Mouse (Mus musculus) thymus, postnatal 14 days (tissue): ENCODE results near the gene Gabrr3.

Source experiments
- DNase-seq: peaks from one replicate; pipeline ENCODE4 v3.0.0; 2021

The Gabrr3 gene

DNA sequence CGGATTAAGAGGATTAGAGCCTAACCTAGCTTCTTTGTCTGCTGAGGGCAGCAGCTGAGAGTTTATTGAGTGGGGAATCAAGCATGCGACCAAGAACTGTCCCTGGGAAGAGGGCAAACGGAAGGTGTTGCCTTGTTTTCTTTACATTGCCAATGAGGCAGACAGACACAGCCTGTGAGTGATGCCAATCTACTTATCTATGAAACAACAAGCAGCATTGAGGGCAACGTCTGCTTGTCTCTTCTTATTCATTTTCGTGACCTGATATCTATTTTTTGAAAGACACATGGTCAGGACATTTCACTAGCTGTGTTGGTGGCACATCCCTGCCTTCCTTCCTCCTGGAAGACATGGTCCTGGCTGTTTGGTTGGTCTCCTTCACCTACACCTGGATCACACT lies at the start of gene Gabrr3:
Gene Gabrr3, plus strand, starts transcription at position 301 of the 400 bp plus-strand sequence.
- DNase-seq = no peak

- no peak for DNase-seq
Observed at GRCm38 (mm10) chr16:59363893-59364292, 43.2 kb upstream of the Gabrr3 start, which contains the start of gene Olfr209. TSS of gene Olfr209 (minus strand) at chr16:59363993.

DNA sequence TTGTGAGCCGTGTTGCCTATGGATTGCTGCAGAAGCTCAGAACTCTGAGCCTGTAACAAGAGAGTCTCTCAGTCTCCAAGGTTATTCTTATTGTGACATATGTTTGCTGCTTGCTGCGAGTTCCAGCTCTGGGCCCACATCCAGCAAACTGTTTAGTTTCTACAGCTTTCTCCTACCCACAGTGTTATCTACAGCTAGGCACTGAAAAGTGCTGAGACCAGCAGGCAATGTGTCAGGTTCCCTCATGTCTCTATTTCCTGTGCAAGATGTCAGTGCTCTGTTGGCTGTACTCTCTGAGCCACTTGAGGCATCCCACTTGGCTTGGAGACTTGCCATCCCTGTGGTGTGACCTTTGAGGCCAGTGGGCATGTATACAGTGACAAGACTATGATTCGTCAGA lies 13.8 kb upstream of the Gabrr3 start:
- DNase-seq = no peak

- DNase-seq = no peak
Observed at GRCm38 (mm10) chr16:59401102-59401501, 6.0 kb upstream of the Gabrr3 start.

GRCm38 (mm10) chr16:59401985-59402384 lies 5.1 kb upstream of the Gabrr3 start:
- DNase-seq = no peak

DNA sequence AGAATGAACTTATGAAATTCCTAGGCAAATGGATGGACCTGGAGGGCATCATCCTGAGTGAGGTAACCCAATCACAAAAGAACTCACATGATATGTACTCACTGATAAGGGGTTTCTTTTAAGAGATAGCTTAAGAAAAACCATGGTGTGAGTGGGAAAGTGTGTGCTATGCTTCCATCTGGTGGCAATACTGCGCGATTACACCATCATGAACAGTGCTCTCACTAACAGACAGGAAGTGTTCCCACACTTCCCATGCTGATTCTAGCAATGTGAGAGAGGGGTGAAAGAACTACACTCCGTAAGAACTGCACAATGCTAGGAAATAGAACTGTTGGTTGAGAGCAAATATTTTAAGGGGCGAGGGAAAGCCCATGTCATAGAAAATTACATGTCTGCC lies 3.4 kb upstream of the Gabrr3 start:
- peak; percentile 4 for DNase-seq

DNA sequence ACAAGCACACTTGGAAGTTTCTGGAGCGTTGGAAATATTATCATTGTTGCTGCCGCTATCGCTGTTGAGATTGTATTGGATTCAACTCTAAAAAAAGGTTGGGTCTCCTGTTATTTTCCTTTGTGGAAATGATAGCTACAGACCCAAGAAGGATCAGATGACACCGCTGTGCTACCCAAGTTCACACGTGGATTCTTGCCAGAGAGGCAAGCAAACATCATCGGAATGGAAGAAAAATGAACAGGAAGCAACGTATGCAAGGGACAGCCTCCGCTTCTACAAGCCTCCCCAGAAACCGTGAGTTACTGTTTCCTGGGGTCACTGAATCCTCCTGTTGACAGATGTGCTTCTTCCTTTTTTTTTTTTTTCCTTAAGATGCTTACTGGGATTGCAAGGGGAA lies 2.3 kb upstream of the Gabrr3 start:
- no peak for DNase-seq

- no peak for DNase-seq
Observed at GRCm38 (mm10) chr16:59409341-59409748, 2.2 kb downstream of the Gabrr3 start.

DNA sequence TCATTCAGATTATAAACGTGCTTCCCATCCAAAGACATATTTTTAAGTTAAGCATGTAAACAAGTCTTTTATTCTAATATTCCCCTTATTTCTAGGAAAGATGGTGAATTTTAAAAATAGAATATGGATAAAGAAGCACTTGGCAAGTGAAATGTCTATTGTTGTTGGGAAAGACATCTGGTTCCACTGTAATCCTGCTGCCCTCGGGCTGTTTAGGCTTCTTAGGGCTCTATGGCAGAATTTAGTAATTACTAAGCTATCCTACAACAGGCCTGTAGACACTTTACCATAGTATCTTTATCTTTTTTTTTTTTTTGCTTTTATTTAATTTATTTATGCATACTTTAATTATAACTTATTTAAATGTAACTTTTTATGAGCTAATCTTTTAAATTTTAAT lies 2.7 kb downstream of the Gabrr3 start:
- DNase-seq = no peak

- DNase-seq = no peak
Observed at GRCm38 (mm10) chr16:59413475-59413874, 6.3 kb downstream of the Gabrr3 start.

DNA sequence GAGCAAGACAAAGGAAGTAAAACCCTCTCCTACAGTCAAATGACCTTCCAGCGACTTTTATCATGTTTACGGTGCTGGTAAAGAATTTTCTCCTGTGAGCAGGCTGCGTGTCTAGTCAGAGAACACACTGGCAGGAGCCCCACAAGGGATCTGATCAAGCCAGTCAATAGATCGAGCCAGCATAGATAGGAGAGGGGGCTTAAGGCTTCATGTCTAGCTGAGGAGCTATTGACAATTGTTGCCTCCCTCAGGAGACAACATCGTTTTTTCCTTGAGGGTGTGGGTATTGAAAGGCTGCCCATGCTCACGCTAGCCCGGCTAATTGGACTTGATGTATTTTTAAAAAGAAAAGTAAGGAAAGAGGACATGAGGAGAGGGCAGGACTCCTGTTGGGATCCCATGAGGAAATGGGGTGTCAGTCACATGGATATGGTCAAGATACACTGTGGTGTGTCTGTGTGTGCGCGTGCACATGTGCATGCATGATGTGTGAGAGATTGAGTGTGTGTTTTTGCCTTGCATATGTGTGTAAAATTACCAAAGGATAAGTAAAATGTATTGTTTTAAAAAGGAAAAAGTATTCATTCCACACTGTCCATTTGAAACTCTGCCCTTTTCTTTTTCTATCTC lies 13.2 kb downstream of the Gabrr3 start:
- DNase-seq = no peak

GRCm38 (mm10) chr16:59420867-59421251 lies 13.7 kb downstream of the Gabrr3 start:
- peak; percentile 54 for DNase-seq

DNA sequence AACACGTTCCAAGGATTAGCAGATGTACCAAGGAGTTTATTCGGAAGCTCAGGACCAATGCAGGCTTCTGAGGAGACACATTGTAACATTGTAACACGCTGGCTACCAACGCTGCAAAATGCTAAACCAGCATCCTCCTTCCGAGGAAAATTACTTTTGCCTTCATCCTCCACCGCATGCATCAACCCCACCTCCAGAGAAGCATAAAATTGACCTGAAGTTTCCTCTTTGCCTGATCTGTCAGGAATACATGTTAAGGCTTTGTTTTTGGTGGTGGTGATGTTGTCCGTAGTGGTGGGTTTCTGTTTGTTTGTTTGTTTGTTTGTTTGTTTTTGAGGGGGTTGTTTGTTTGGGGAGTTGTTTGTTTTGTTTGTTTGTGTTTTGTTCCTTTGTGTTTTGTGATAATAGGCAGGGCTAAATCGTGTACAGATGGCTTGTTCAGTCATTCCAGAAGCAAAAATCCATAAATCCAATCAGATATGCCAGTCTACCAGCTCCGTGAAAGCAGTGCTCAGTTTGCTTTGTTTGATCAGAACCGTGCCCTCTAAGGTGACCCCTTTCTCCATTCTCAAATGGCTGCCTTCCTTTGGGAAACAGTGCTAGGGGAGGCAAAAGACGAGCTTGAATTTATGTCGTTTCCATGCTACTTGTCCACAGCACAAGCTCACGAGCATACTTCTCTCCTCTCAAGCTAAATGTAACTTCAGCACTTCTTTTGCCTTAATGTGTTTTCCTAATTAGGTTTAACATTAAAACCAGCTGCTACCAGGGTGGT lies 14.6 kb downstream of the Gabrr3 start:
- DNase-seq = no peak

GRCm38 (mm10) chr16:59427960-59428359 lies 20.8 kb downstream of the Gabrr3 start:
- DNase-seq = no peak

DNA sequence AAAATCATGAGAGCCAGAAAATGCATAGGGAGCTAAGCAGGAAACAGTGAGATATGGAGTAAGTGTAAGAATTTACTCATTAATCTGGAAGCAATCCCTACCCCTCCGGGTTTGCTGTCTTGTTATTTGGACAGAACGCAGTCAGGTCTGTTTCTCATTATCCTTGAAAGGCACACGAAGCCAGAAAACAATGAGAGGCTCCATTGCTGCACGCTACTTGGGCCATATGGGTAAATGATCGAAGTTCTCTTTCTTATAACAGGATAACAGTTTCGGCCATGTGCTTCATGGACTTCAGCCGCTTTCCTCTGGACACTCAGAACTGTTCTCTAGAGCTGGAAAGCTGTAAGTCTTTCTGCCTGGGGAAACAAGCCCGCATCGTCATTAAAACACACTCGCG lies 26.0 kb downstream of the Gabrr3 start:
- DNase-seq = no peak

DNA sequence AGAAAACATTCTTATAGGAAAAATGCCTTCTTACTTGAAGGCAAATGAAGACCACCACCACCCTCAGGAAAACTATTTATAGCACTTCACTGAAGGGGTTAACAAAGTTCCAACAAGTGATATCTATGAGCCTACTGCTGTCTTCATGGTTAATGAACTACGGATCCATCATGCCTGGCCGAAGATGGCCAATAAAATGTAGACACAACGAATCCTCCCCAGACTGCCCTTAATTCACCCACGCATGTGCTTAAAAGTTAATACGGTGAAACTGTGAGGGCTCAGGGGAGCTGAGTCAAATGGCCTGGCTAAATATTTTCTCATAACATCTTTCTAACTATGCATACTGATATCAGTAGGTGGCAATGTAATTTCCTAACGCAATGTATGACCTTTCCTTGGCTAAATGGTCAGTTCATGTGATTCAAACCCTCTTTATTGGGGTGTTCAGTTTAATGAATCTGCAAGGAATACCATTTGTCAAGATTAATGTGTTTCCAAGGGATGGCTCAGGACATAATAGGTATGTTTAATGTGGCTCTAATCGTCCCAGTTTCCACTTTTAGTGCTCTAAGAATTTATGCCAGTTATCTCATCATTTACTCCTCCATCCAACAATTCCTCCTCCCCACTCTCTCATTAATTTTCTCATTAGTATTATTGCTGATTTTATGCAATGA lies 37.9 kb downstream of the Gabrr3 start:
- DNase-seq = no peak

- no peak for DNase-seq
Observed at GRCm38 (mm10) chr16:59448181-59448580, 41.0 kb downstream of the Gabrr3 start.

GRCm38 (mm10) chr16:59449092-59449491 lies 42.0 kb downstream of the Gabrr3 start:
- DNase-seq = no peak

DNA sequence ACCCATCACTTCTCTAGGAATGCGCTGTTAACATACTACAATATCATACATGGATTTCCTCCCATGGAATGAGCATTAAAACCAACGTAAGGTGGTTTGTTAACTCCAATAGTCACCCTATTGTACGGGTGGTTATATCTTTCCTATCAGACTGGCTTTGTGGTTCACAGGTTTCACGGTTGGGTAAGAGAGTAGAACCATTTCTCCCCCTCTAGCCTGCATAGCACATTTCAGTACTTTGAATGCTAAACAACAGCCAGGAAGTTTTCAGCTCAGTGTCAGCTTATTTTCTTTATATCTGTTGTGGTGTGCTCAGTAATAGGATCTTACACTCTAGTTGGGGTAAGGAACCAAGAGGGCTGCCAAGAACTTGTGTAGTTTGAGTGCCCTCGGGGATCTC lies 44.7 kb downstream of the Gabrr3 start:
- no peak for DNase-seq

- DNase-seq = peak; percentile 49
Observed at GRCm38 (mm10) chr16:59459259-59459861, 52.2 kb downstream of the Gabrr3 start.

- no peak for DNase-seq
Observed at GRCm38 (mm10) chr16:59463567-59463966, 56.4 kb downstream of the Gabrr3 start.

- DNase-seq = no peak
Observed at GRCm38 (mm10) chr16:59463973-59464372, 56.8 kb downstream of the Gabrr3 start.

DNA sequence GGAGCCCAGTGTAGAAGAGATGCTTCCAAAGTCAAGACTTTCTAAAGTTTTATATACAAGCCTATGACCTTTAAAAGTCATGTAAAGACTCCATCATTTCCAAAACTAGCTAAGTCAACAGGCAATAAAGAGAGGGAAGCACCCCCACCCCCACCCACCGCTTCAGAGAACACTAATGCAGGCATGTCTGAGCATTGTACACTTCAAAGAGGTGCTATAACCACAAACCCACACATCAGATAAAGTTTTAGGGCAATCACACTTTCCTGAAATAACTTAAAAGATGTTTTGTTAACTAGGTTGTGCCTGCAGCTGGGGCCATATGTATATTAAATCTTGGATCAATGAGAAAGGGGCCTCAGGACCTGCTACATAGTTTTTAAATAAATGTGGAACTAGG lies 62.7 kb downstream of the Gabrr3 start:
- DNase-seq = no peak
